Mouse (Mus musculus) lung, adult 2 months (tissue): ENCODE data around the gene Negr1.

Experiments used
- CTCF ChIP-seq: fragments of 200-500 bp; IDR thresholded peaks from 2 replicates; pipeline ENCODE4 v1.5.1; 2011; ENCODE audit warnings: mild to moderate bottlenecking, low read length, control low read depth; ENCODE audit not compliant: insufficient read depth
- POLR2A ChIP-seq: fragments of 200-500 bp; IDR thresholded peaks from 2 replicates; pipeline ENCODE4 v1.6.1; 2011; ENCODE audit warnings: low read depth, mild to moderate bottlenecking, control low read depth, low read length, borderline replicate concordance; ENCODE audit errors: extremely low read depth

DNA sequence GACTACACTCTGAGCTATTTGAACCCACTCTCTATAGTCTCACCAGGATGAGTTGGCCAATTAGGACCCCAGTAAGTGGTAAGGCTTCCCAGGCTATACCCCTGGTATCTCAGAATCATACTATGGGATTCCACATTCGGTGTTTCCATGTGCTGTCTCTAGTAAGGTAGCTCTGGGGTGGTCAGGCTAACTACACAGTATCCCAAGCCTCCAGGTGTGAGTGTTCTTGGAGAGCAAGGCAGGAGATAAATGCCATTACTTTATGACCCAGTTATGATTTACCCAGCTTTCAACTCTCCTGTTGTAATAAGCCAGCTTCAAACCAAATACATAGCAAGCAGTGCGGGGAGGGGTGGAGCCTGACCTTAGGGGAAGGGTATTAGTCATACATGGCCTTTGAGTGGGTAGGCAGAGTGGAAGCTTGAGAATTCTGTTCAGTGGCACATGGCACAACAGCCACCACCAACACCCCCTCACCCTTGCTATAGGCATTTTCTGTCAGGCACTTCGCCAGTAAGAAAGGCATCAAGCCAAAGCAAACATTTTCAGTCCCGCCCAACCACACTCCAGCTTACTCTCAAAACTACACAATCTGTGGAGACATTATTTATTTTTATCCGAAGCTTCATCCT is 437.7 kb downstream of the Negr1 start:
- TF ChIP-seq CTCF = no peak
- no peak for TF ChIP-seq POLR2A
